Mouse (Mus musculus): ENCODE results near the gene Olfr463. TPM values are rescaled to one million over a fixed set of nuclear protein-coding genes. Genes with fewer than 3 reads are reported as not detected.
"Not testable (repeated sequence)": the region's sequence is repeated elsewhere in the genome, so short reads cannot be mapped to it uniquely, and the experiment has no call there.

The Olfr463 gene
- polyA plus RNA-seq, 1 experiment: not detected

DNA sequence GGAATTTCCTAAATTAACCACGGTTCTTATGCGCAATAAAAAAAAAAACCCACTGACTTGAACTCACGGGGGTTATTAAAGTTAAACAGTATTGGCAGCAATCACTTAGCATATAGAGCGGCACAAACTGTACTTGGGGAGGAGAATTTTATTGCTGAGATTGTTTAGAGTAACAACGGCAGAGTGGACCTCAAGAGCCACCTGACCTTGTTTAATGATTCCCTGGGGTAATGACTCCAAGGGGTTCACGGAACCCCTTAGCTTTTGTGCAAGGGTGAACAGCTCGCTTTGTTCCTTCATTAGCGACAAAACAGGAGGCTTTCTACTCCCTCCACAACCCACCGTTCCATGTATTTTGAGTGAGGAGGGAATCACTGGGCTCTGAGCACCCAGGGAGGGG, 17.4 kb downstream of the Olfr463 start:
- H3K79me3 ChIP-seq (ENCODE audit: low read depth): no peaks in the 10 kb centered on the region
- TF ChIP-seq CEBPB (IDR thresholded peaks at IDR 0.05; ENCODE audit: low read depth) (no peak), MYOD1 (IDR thresholded peaks at IDR 0.05; ENCODE audit: control insufficient read depth, insufficient read length, low read depth) (no peak), MYOG (IDR thresholded peaks at IDR 0.05; ENCODE audit: control insufficient read depth, extremely low read depth, insufficient read length) (no peak), FOSL1 (IDR thresholded peaks at IDR 0.05; ENCODE audit: insufficient read depth, low read length, poor library complexity, severe bottlenecking) (no peak), USF1 (IDR thresholded peaks at IDR 0.05; ENCODE audit: low read depth) (no peak), MAX (IDR thresholded peaks at IDR 0.05) (no peak), CTCF (IDR thresholded peaks at IDR 0.05; ENCODE audit: control insufficient read depth, insufficient read depth, insufficient read length) (no peak)
- peaks cover 60% of the 10 kb centered on the region for H3K27me3 ChIP-seq (ENCODE audit: control insufficient read depth, insufficient read depth, insufficient read length)

GRCm38 (mm10) chr11:87875436-87875835, 21.8 kb downstream of the Olfr463 start, which contains the start of gene Epx:
TSS of gene Epx (minus strand) at chr11:87875536.
- H3K79me2 ChIP-seq (ENCODE audit: control insufficient read depth, insufficient read depth): no peaks in the 10 kb centered on the region
- no peaks in the 10 kb centered on the region for H3K36me3 ChIP-seq (ENCODE audit: control insufficient read depth, insufficient read depth)
- H3K4me3 ChIP-seq (ENCODE audit: insufficient read depth, poor library complexity, severe bottlenecking): no peak within 1 kb of the TSS
- H3ac ChIP-seq (ENCODE audit: control insufficient read depth, insufficient read length, low read depth): no peak within 1 kb of the TSS
- no peaks in the 10 kb centered on the region for H3K79me3 ChIP-seq (ENCODE audit: low read depth)
- peaks cover 73% of the 10 kb centered on the region for H3K27me3 ChIP-seq (ENCODE audit: control insufficient read depth, insufficient read depth, insufficient read length)
- TF ChIP-seq MYOD1 (IDR thresholded peaks at IDR 0.05; ENCODE audit: control insufficient read depth, insufficient read length, low read depth): no peak
- TF ChIP-seq MAX (IDR thresholded peaks at IDR 0.05): no peak
- no peak for TF ChIP-seq CTCF (IDR thresholded peaks at IDR 0.05; ENCODE audit: control insufficient read depth, insufficient read depth, insufficient read length)
- TF ChIP-seq CEBPB (IDR thresholded peaks at IDR 0.05; ENCODE audit: low read depth): no peak
- no peak for TF ChIP-seq FOSL1 (IDR thresholded peaks at IDR 0.05; ENCODE audit: insufficient read depth, low read length, poor library complexity, severe bottlenecking)
- TF ChIP-seq MYOG (IDR thresholded peaks at IDR 0.05; ENCODE audit: control insufficient read depth, extremely low read depth, insufficient read length): no peak
- TF ChIP-seq USF1 (IDR thresholded peaks at IDR 0.05; ENCODE audit: low read depth): no peak

More for the DNA sequence above, 17.4 kb downstream of the Olfr463 start:
- Histone ChIP-seq H3ac (ENCODE audit: control insufficient read depth, insufficient read length, low read depth) (no peak overlapping the region), H3K79me2 (ENCODE audit: control insufficient read depth, insufficient read depth) (no peaks in the 10 kb centered on the region), H3K4me3 (ENCODE audit: insufficient read depth, poor library complexity, severe bottlenecking) (no peak overlapping the region), H3K36me3 (ENCODE audit: control insufficient read depth, insufficient read depth) (no peaks in the 10 kb centered on the region)

- H3K4me3 ChIP-seq (ENCODE audit: insufficient read depth, poor library complexity, severe bottlenecking): no peak overlapping the region
- no peaks in the 10 kb centered on the region for H3K79me3 ChIP-seq (ENCODE audit: low read depth)
- H3ac ChIP-seq (ENCODE audit: control insufficient read depth, insufficient read length, low read depth): no peak overlapping the region
- H3K79me2 ChIP-seq (ENCODE audit: control insufficient read depth, insufficient read depth): no peaks in the 10 kb centered on the region
- H3K36me3 ChIP-seq (ENCODE audit: control insufficient read depth, insufficient read depth): no peaks in the 10 kb centered on the region
- no peak for TF ChIP-seq CEBPB (IDR thresholded peaks at IDR 0.05; ENCODE audit: low read depth)
- no peak for TF ChIP-seq MYOD1 (IDR thresholded peaks at IDR 0.05; ENCODE audit: control insufficient read depth, insufficient read length, low read depth)
- no peak for TF ChIP-seq FOSL1 (IDR thresholded peaks at IDR 0.05; ENCODE audit: insufficient read depth, low read length, poor library complexity, severe bottlenecking)
- H3K27me3 ChIP-seq (ENCODE audit: control insufficient read depth, insufficient read depth, insufficient read length): peaks cover 67% of the 10 kb centered on the region
Measured at GRCm38 (mm10) chr11:87871766-87872165, 25.4 kb downstream of the Olfr463 start.

GRCm38 (mm10) chr11:87870096-87870495, 27.1 kb downstream of the Olfr463 start:
- Histone ChIP-seq H3K79me2 (ENCODE audit: control insufficient read depth, insufficient read depth) (no peaks in the 10 kb centered on the region), H3K4me3 (ENCODE audit: insufficient read depth, poor library complexity, severe bottlenecking) (no peak overlapping the region), H3K27me3 (ENCODE audit: control insufficient read depth, insufficient read depth, insufficient read length) (peaks cover 50% of the 10 kb centered on the region), H3ac (ENCODE audit: control insufficient read depth, insufficient read length, low read depth) (no peak overlapping the region), H3K79me3 (ENCODE audit: low read depth) (no peaks in the 10 kb centered on the region), H3K36me3 (ENCODE audit: control insufficient read depth, insufficient read depth) (no peaks in the 10 kb centered on the region)
- TF ChIP-seq CEBPB (IDR thresholded peaks at IDR 0.05; ENCODE audit: low read depth) (no peak), MYOD1 (IDR thresholded peaks at IDR 0.05; ENCODE audit: control insufficient read depth, insufficient read length, low read depth) (no peak), MAX (IDR thresholded peaks at IDR 0.05) (no peak), MYOG (IDR thresholded peaks at IDR 0.05; ENCODE audit: control insufficient read depth, extremely low read depth, insufficient read length) (no peak), USF1 (IDR thresholded peaks at IDR 0.05; ENCODE audit: low read depth) (no peak), CTCF (IDR thresholded peaks at IDR 0.05; ENCODE audit: control insufficient read depth, insufficient read depth, insufficient read length) (no peak), FOSL1 (IDR thresholded peaks at IDR 0.05; ENCODE audit: insufficient read depth, low read length, poor library complexity, severe bottlenecking) (no peak)

- H3K79me3 ChIP-seq (ENCODE audit: low read depth); H3K4me3 ChIP-seq (ENCODE audit: insufficient read depth, poor library complexity, severe bottlenecking); H3ac ChIP-seq (ENCODE audit: control insufficient read depth, insufficient read length, low read depth); H3K36me3 ChIP-seq (ENCODE audit: control insufficient read depth, insufficient read depth); H3K79me2 ChIP-seq (ENCODE audit: control insufficient read depth, insufficient read depth): not testable (repeated sequence)
- peaks cover 25% of the 10 kb centered on the region for H3K27me3 ChIP-seq (ENCODE audit: control insufficient read depth, insufficient read depth, insufficient read length)
Measured at GRCm38 (mm10) chr11:87866891-87867290, 30.3 kb downstream of the Olfr463 start.

GRCm38 (mm10) chr11:87862805-87863204, 34.4 kb downstream of the Olfr463 start:
- TF ChIP-seq CEBPB (IDR thresholded peaks at IDR 0.05; ENCODE audit: low read depth) (no peak), CTCF (IDR thresholded peaks at IDR 0.05; ENCODE audit: control insufficient read depth, insufficient read depth, insufficient read length) (no peak), MYOG (IDR thresholded peaks at IDR 0.05; ENCODE audit: control insufficient read depth, extremely low read depth, insufficient read length) (no peak), MYOD1 (IDR thresholded peaks at IDR 0.05; ENCODE audit: control insufficient read depth, insufficient read length, low read depth) (no peak), FOSL1 (IDR thresholded peaks at IDR 0.05; ENCODE audit: insufficient read depth, low read length, poor library complexity, severe bottlenecking) (no peak), MAX (IDR thresholded peaks at IDR 0.05) (no peak), USF1 (IDR thresholded peaks at IDR 0.05; ENCODE audit: low read depth) (no peak)
- Histone ChIP-seq H3K27me3 (ENCODE audit: control insufficient read depth, insufficient read depth, insufficient read length) (no peaks in the 10 kb centered on the region), H3ac (ENCODE audit: control insufficient read depth, insufficient read length, low read depth) (no peak overlapping the region), H3K4me3 (ENCODE audit: insufficient read depth, poor library complexity, severe bottlenecking) (no peak overlapping the region), H3K36me3 (ENCODE audit: control insufficient read depth, insufficient read depth) (peaks cover 6% of the 10 kb centered on the region), H3K79me3 (ENCODE audit: low read depth) (no peaks in the 10 kb centered on the region), H3K79me2 (ENCODE audit: control insufficient read depth, insufficient read depth) (no peaks in the 10 kb centered on the region)

All from C2C12 (cell line).